Mouse (Mus musculus) limb, embryonic 11.5 days (tissue): ENCODE measurements around the gene Agpat4. TPM values are rescaled to one million over a fixed set of nuclear protein-coding genes. Genes with fewer than 3 reads are reported as not detected.

Source experiments
- ATAC-seq: fragments of 200-750 bp; cut with Nextera tagmentation; 2 replicates; pipeline ENCODE4 v1.8.0; 2017; ENCODE audit warnings: low read depth; ENCODE audit not compliant: insufficient number of reproducible peaks, low FRiP score, low TSS enrichment
- DNase-seq: peaks from one replicate; pipeline ENCODE4 v3.0.0-alpha.2; 2015; ENCODE audit warnings: low spot score
- H3K27ac ChIP-seq: fragments of 300-500 bp; sonication (generic); replicated peaks from 2 replicates; pipeline ENCODE4 v1.5.1; 2014; ENCODE audit warnings: low read depth, mild to moderate bottlenecking, low read length
- H3K27me3 ChIP-seq: fragments of 300-500 bp; sonication (generic); 2 replicates; pipeline ENCODE4 v1.6.1; 2014; ENCODE audit warnings: mild to moderate bottlenecking, low read length, mixed read lengths; ENCODE audit not compliant: control insufficient read depth, insufficient read depth
- H3K36me3 ChIP-seq: fragments of 300-500 bp; sonication (generic); 2 replicates; pipeline ENCODE4 v1.6.1; 2014; ENCODE audit warnings: mild to moderate bottlenecking, low read length, moderate library complexity, mixed read lengths; ENCODE audit not compliant: control insufficient read depth, insufficient read depth
- H3K4me1 ChIP-seq: fragments of 300-500 bp; sonication (generic); 2 replicates; pipeline ENCODE4 v1.6.1; 2014; ENCODE audit warnings: low read length, mixed read lengths; ENCODE audit not compliant: control insufficient read depth, insufficient read depth
- H3K4me2 ChIP-seq: fragments of 300-500 bp; sonication (generic); 2 replicates; pipeline ENCODE4 v1.6.1; 2014; ENCODE audit warnings: low read depth, mild to moderate bottlenecking, moderate library complexity; ENCODE audit not compliant: severe bottlenecking
- H3K4me3 ChIP-seq: fragments of 300-500 bp; sonication (generic); 2 replicates; pipeline ENCODE4 v1.5.1; 2014; ENCODE audit warnings: low read depth, low read length
- H3K9ac ChIP-seq: fragments of 300-500 bp; sonication (generic); 2 replicates; pipeline ENCODE4 v1.6.1; 2014; ENCODE audit warnings: mild to moderate bottlenecking, low read length
- H3K9me3 ChIP-seq: fragments of 300-500 bp; sonication (generic); 2 replicates; pipeline ENCODE4 v1.6.1; 2016; ENCODE audit warnings: low read length; ENCODE audit not compliant: control insufficient read depth
- WGBS: fragments of 180-500 bp; shearing (Covaris S2); extraction: QIAGEN DNeasy Blood & Tissue Kit; methylation state at CpG from one replicate; pipeline ENCODE4 v1.1.7; 2014; 5-methylcytosine and 5-hydroxymethylcytosine counted together
- polyA plus RNA-seq: library from polyadenylated mRNA; unstranded; fragments of >200 nt; fragmentation: Nextera tagmentation; extraction: Ambion mirVana; gene quantifications from 2 replicates; pipeline ENCODE4 v1.2.1, GENCODE M21; 2014

Agpat4 gene
- polyA plus RNA-seq, 1 experiment from 2014 or later = 25.5 TPM

GRCm38 (mm10) chr17:12147830-12148229 lies 29.3 kb downstream of the Agpat4 start:
- H3K27me3 ChIP-seq = no peaks in the 10 kb centered on the region
- H3K27ac ChIP-seq = no peak overlapping the region
- no peaks in the 10 kb centered on the region for H3K36me3 ChIP-seq
- H3K4me1 ChIP-seq = no peaks in the 10 kb centered on the region
- H3K4me2 ChIP-seq = no peak overlapping the region
- no peak for DNase-seq
- no peak for ATAC-seq
- H3K9ac ChIP-seq = no peak overlapping the region
- no peak overlapping the region for H3K4me3 ChIP-seq
- H3K9me3 ChIP-seq = no peaks in the 10 kb centered on the region
- WGBS = 94% methylated on average over 4 of the region's 4 CpGs

GRCm38 (mm10) chr17:12149232-12149861 lies 30.8 kb downstream of the Agpat4 start:
- Histone ChIP-seq H3K36me3 (peaks cover 4% of the 10 kb centered on the region; the same call in 1 of the 2 replicates), H3K27ac (no peak overlapping the region), H3K4me3 (no peak overlapping the region), H3K27me3 (no peaks in the 10 kb centered on the region), H3K9ac (no peak overlapping the region), H3K9me3 (no peaks in the 10 kb centered on the region), H3K4me1 (no peaks in the 10 kb centered on the region), H3K4me2 (no peak overlapping the region)
- ATAC-seq (no peak), DNase-seq (no peak)
- WGBS = 89% methylated on average over 6 of the region's 6 CpGs

GRCm38 (mm10) chr17:12150970-12151369 lies 32.5 kb downstream of the Agpat4 start:
- Histone ChIP-seq H3K4me2 (no peak overlapping the region), H3K9me3 (no peaks in the 10 kb centered on the region), H3K27ac (no peak overlapping the region), H3K27me3 (no peaks in the 10 kb centered on the region), H3K4me3 (no peak overlapping the region), H3K4me1 (no peaks in the 10 kb centered on the region), H3K9ac (no peak overlapping the region), H3K36me3 (peaks cover 5% of the 10 kb centered on the region; the same call in 1 of the 2 replicates)
- ATAC-seq (no peak), DNase-seq (no peak)
- 88% methylated on average over 2 of the region's 2 CpGs for WGBS

GRCm38 (mm10) chr17:12154260-12154659 lies 35.8 kb downstream of the Agpat4 start:
- ATAC-seq = no peak

DNA sequence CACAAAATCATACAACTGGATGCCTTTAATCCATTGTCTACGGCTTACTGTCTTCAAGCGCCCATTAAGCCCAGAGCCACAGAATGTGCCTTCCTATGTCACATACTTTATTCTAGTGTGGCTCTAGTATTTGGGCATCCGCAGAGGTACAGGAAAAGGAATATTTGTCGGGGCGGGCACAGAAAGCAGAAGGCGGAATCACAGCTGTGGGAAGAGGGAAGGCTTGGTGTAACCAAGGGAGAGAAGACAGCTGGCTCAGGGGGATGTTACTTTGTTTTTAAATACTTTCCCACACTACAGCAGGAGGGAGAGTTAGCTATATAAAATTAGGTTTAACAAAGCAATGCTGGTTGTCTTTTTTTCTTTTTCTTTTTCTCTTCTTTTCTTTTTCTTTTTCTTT lies 36.7 kb downstream of the Agpat4 start:
- 91% methylated on average over 6 of the region's 6 CpGs for WGBS
- ATAC-seq = no peak
- Histone ChIP-seq H3K4me1 (no peaks in the 10 kb centered on the region; the same call in 1 of the 2 replicates), H3K36me3 (peaks cover 8% of the 10 kb centered on the region; the same call in 1 of the 2 replicates), H3K27me3 (no peaks in the 10 kb centered on the region), H3K27ac (no peak overlapping the region), H3K4me2 (no peak overlapping the region), H3K9me3 (no peaks in the 10 kb centered on the region), H3K4me3 (no peak overlapping the region), H3K9ac (no peak overlapping the region)
- no peak for DNase-seq

More at GRCm38 (mm10) chr17:12154260-12154659, 35.8 kb downstream of the Agpat4 start:
- 64% methylated on average over 2 of the region's 2 CpGs for WGBS
- Histone ChIP-seq H3K9ac (no peak overlapping the region), H3K4me3 (no peak overlapping the region), H3K4me1 (no peaks in the 10 kb centered on the region), H3K36me3 (peaks cover 5% of the 10 kb centered on the region; the same call in 1 of the 2 replicates), H3K27me3 (no peaks in the 10 kb centered on the region), H3K4me2 (no peak overlapping the region), H3K27ac (no peak overlapping the region), H3K9me3 (no peaks in the 10 kb centered on the region)
- DNase-seq = no peak

DNA sequence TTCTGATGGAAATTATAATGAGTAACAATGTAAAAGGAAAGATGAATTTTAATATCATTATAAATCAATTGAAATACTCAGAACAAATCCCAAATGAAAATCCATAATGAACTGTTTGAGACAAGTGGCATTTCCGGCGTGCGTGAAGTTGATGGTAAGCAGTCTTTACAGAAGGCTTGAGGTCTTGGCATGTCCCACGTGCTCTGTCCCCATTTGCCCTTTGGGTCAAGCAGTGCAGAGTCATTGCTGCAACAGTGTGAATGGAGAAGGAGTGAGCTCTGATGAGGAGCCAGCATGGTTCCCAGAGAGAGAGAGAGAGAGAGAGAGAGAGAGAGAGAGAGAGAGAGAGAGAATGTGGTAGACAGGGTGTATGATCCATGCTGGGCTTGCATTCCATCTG lies 37.4 kb downstream of the Agpat4 start:
- H3K27ac ChIP-seq = no peak overlapping the region
- WGBS = 95% methylated on average over 4 of the region's 4 CpGs
- no peaks in the 10 kb centered on the region; the same call in 1 of the 2 replicates for H3K4me1 ChIP-seq
- no peak overlapping the region for H3K4me3 ChIP-seq
- DNase-seq (no peak), ATAC-seq (no peak)
- H3K27me3 ChIP-seq = no peaks in the 10 kb centered on the region
- no peak overlapping the region for H3K9ac ChIP-seq
- no peak overlapping the region for H3K4me2 ChIP-seq
- no peaks in the 10 kb centered on the region for H3K9me3 ChIP-seq
- H3K36me3 ChIP-seq = peaks cover 8% of the 10 kb centered on the region; the same call in 1 of the 2 replicates

DNA sequence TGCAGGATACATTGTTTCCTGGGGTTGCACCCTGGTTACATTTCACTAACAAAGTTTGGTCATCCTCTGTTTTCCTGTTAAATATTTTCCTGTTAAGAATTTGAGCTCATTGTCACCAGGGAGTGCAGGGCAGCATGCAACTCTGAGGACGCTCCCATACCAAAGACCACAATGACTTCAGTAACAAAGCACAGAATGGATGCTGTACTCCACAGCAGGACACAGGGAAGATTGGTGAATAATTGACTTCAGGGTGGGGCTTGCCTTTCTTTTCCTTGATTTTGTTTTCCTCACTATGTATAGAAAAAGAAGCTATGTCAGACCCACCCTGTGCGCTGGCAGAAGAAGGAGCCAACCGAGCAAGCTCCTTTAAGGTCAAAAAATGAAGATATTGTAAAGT lies 38.2 kb downstream of the Agpat4 start:
- Histone ChIP-seq H3K27me3 (no peaks in the 10 kb centered on the region), H3K36me3 (peaks cover 8% of the 10 kb centered on the region; the same call in 1 of the 2 replicates), H3K4me1 (no peaks in the 10 kb centered on the region; the same call in 1 of the 2 replicates), H3K4me3 (no peak overlapping the region), H3K9ac (no peak overlapping the region), H3K9me3 (no peaks in the 10 kb centered on the region), H3K27ac (no peak overlapping the region), H3K4me2 (no peak overlapping the region)
- DNase-seq = no peak
- ATAC-seq = no peak
- WGBS = 97% methylated on average over 3 of the region's 3 CpGs

DNA sequence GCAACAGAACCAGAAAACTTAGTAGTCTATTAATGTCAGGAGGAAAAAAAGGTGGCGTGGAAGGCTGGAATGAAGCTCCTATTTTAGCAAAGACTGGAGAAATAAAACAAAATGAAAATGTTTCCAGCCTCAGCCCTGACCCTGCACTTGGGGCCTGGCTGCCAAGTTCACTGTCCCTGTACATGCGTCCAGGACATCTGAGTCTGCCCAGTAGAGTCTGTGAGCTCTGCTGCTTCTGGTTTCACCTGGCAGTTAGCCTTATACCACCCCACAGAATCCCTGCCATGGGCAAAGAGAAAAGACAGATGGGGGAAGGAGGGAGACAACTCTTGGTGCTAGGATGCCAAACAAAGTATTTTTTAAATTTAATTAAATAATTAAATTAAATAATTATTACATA lies 38.7 kb downstream of the Agpat4 start:
- no peak overlapping the region for H3K9ac ChIP-seq
- no peak overlapping the region for H3K4me3 ChIP-seq
- H3K4me2 ChIP-seq = no peak overlapping the region
- H3K36me3 ChIP-seq = peaks cover 8% of the 10 kb centered on the region; the same call in 1 of the 2 replicates
- WGBS = 89% methylated on average over 2 of the region's 2 CpGs
- no peaks in the 10 kb centered on the region for H3K27me3 ChIP-seq
- no peaks in the 10 kb centered on the region for H3K9me3 ChIP-seq
- H3K4me1 ChIP-seq = no peaks in the 10 kb centered on the region; the same call in 1 of the 2 replicates
- no peak for DNase-seq
- H3K27ac ChIP-seq = no peak overlapping the region
- ATAC-seq = no peak
